Mouse (Mus musculus): ENCODE data around the gene C8g. TPM values are rescaled to one million over a fixed set of nuclear protein-coding genes. Genes with fewer than 3 reads are reported as not detected.

C8g gene
- total RNA-seq, 2 experiments from 2014 or later, result 1.5 to 1.6 TPM

Other genes starting within 250 kb of the C8g start
- gene Tmem203, start 246.3 kb downstream of the C8g start, total RNA-seq (2021), result 10 to 100 TPM; 13.4 to 15.1 TPM
- 1 to 10 TPM; 4.8 to 8.6 TPM for gene Tprn, start 239.1 kb downstream of the C8g start, total RNA-seq (2021)
- 10 to 100 TPM; 37.4 to 44.0 TPM for gene Ssna1, start 229.3 kb downstream of the C8g start, total RNA-seq (2021)
- gene Anapc2, start 229.2 kb downstream of the C8g start, total RNA-seq (2021), result 10 to 100 TPM; 38.6 to 39.1 TPM
- gene Tmem210, start 213.6 kb downstream of the C8g start, total RNA-seq (2021), result not detected
- gene Lrrc26, start 211.8 kb downstream of the C8g start, total RNA-seq (2021), result not detected
- gene Grin1, start 182.5 kb downstream of the C8g start, total RNA-seq (2021), result not detected
- 10 to 100 TPM; 21.9 to 23.2 TPM for gene Man1b1, start 169.4 kb downstream of the C8g start, total RNA-seq (2021)
- 1 to 10 TPM; 3.4 to 3.7 TPM for gene Dpp7, start 145.4 kb downstream of the C8g start, total RNA-seq (2021)
- 1 to 10 TPM; 6.7 to 8.6 TPM for gene Uap1l1, start 136.0 kb downstream of the C8g start, total RNA-seq (2021)
- gene Sapcd2, start 129.4 kb downstream of the C8g start, total RNA-seq (2021), result under 1 TPM; 0.46 to 0.56 TPM
- gene Entpd2, start 105.8 kb downstream of the C8g start, total RNA-seq (2021), result 10 to 100 TPM; 14.5 to 15.4 TPM
- 10 to 100 TPM; 27.3 to 27.8 TPM for gene Npdc1, start 102.4 kb downstream of the C8g start, total RNA-seq (2021)
- under 1 TPM; 0.27 to 0.36 TPM for gene Fut7, start 78.5 kb downstream of the C8g start, total RNA-seq (2021)
- gene Abca2, start 73.0 kb downstream of the C8g start, total RNA-seq (2021), result 10 to 100 TPM; 35.5 to 39.9 TPM
- 1 to 10 TPM; 1.2 to 1.6 TPM for gene Clic3, start 44.9 kb downstream of the C8g start, total RNA-seq (2021)
- gene Paxx, start 40.6 kb downstream of the C8g start, total RNA-seq (2021), result 10 to 100 TPM; 23.0 to 23.4 TPM
- gene Ptgds, start 31.7 kb downstream of the C8g start, total RNA-seq (2021), result 100 to 1,000 TPM; 189 to 202 TPM
- gene Lcn12, start 7.8 kb downstream of the C8g start, total RNA-seq (2021), result not detected
- gene Fbxw5, start 969 bp downstream of the C8g start, total RNA-seq (2021), result 10 to 100 TPM; 82.7 to 92.8 TPM
- 10 to 100 TPM; 14.3 to 14.6 TPM for gene Traf2, start 45.2 kb upstream of the C8g start, total RNA-seq (2021)
- gene Edf1, start 56.1 kb upstream of the C8g start, total RNA-seq (2021), result 100 to 1,000 TPM; 215 to 227 TPM
- gene Mamdc4, start 73.1 kb upstream of the C8g start, total RNA-seq (2021), result 1 to 10 TPM in 1 of 2 experiments, under 1 TPM in 1; 0.65 to 2.5 TPM
- gene Phpt1, start 73.5 kb upstream of the C8g start, total RNA-seq (2021), result 10 to 100 TPM; 64.1 to 67.4 TPM
- under 1 TPM; 0.08 TPM for gene Ajm1, start 80.0 kb upstream of the C8g start, total RNA-seq (2021)
- 10 to 100 TPM; 60.9 to 62.5 TPM for gene Rabl6, start 106.8 kb upstream of the C8g start, total RNA-seq (2021)
- not detected for gene Ccdc183, start 116.0 kb upstream of the C8g start, total RNA-seq (2021)
- gene Tmem141, start 120.3 kb upstream of the C8g start, total RNA-seq (2021), result 10 to 100 TPM; 24.1 to 29.5 TPM
- 1 to 10 TPM; 5.2 to 7.5 TPM for gene Fcna, start 126.3 kb upstream of the C8g start, total RNA-seq (2021)
- gene Lcn8, start 151.4 kb upstream of the C8g start, total RNA-seq (2021), result under 1 TPM in 1 of 2 experiments, not detected in 1; 0.73 TPM
- gene Lcn5, start 156.2 kb upstream of the C8g start, total RNA-seq (2021), result not detected
- gene Lcn6, start 175.1 kb upstream of the C8g start, total RNA-seq (2021), result not detected
- gene Lcn10, start 181.0 kb upstream of the C8g start, total RNA-seq (2021), result not detected
- not detected for gene Obp2a, start 198.3 kb upstream of the C8g start, total RNA-seq (2021)
- gene Bmyc, start 205.0 kb upstream of the C8g start, total RNA-seq (2021), result 10 to 100 TPM; 12.2 to 13.4 TPM
- gene Obp2b, start 235.3 kb upstream of the C8g start, total RNA-seq (2021), result not detected